Mouse (Mus musculus): ENCODE measurements around the gene Nptxr. TPM values are rescaled to one million over a fixed set of nuclear protein-coding genes. Genes with fewer than 3 reads are reported as not detected.
"Not testable (repeated sequence)": the region's sequence is repeated elsewhere in the genome, so short reads cannot be mapped to it uniquely, and the experiment has no call there.

Nptxr gene
- polyA plus RNA-seq, 1 experiment = 8.0 TPM

DNA sequence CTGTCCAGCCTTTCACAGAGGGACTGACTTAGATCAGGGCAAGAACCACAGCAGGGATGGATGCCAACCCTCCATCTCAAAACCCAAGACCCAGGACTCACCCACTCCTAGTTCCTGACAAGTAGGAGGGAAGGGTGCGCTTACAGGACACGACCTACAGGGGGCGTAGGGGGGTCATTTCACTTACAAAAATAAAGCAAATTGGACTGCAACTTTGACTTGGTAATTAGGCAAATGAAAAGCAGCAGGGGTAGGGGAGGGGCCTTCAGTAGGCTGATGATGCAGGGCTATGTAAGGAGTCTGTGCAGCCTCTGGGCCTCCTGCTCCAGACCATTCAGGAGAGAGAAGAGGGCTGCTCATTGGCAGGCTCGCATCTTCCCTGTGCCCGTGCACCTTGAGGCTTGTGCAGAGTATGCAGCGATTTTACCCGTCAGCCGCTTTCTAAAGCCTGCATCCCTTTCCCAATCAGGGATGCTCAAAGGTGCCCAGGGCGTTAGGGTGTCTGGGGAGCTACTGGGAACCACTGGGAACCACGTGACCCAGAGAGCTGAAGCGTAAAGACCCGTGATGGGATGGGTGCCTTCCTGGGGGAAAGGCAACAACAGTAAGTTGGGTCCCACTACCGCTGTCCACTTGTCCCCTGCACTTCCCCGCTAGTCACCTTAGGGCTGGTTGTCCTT, 20.7 kb upstream of the Nptxr start:
- 0 out of 2 replicates have a peak, but pooled peaks cover 3% of the 10 kb centered on the region for H3K36me3 ChIP-seq (ENCODE audit: control insufficient read depth, insufficient read depth, low read length, poor library complexity, severe bottlenecking)
- peaks cover 6% of the 10 kb centered on the region for H3K4me1 ChIP-seq (ENCODE audit: control insufficient read depth, insufficient read depth, low read length)
- H3K4me3 ChIP-seq (ENCODE audit: low read depth, low read length) = no peak overlapping the region
- no peaks in the 10 kb centered on the region for H3K9me3 ChIP-seq (replicated peaks; ENCODE audit: control insufficient read depth, insufficient read depth, low read length, poor library complexity, severe bottlenecking)
- H3K9ac ChIP-seq (ENCODE audit: low read depth, poor library complexity, severe bottlenecking) = no peak overlapping the region
- TF ChIP-seq CTCF (IDR thresholded peaks at IDR 0.05; ENCODE audit: low read depth, low read length) (peak; percentile 66), POLR2A (IDR thresholded peaks at IDR 0.05; ENCODE audit: insufficient read depth, low read length) (no peak)
- H3K27ac ChIP-seq (ENCODE audit: insufficient read depth, low read length) = no peak overlapping the region
- no peaks in the 10 kb centered on the region for H3K27me3 ChIP-seq (ENCODE audit: control insufficient read depth, insufficient read depth, low read length, poor library complexity, severe bottlenecking)

DNA sequence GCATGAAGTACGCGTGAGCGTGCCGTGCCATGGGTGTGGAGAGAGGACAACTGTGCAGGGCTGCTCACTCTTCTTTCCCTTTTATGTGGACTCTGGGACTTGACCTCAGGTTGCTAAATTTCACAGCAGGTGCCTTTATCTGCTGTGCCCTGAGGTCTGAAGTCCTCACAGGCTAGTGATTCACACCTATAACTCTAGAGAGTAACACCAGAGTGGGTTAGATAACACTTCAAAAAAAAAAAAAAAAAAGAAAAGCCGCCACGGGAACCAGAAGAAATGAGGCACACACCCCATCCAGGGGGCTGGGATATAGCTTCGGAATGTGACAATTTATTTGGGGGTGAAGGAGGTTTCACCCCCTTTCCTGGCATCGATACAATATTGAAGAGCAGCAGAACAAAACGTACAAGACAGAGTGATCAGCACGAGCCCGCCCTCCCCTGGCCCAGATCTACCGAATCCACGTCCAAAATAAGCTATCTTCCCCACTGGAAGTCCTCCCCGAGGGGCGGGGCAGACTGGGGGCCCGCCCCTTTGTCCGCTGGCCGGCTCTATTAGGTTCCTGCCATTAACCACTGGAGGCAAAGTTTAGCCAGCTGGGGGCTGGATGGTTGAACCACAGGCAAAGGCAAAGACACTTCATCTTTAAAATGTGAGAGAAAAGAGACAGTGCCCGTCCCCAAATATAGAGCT, 19.2 kb upstream of the Nptxr start:
- no peak overlapping the region for H3K9ac ChIP-seq (ENCODE audit: low read depth, poor library complexity, severe bottlenecking)
- H3K27me3 ChIP-seq (ENCODE audit: control insufficient read depth, insufficient read depth, low read length, poor library complexity, severe bottlenecking) = no peaks in the 10 kb centered on the region
- no peak overlapping the region for H3K4me3 ChIP-seq (ENCODE audit: low read depth, low read length)
- no peaks in the 10 kb centered on the region for H3K9me3 ChIP-seq (replicated peaks; ENCODE audit: control insufficient read depth, insufficient read depth, low read length, poor library complexity, severe bottlenecking)
- H3K27ac ChIP-seq (ENCODE audit: insufficient read depth, low read length) = no peak overlapping the region
- peaks cover 6% of the 10 kb centered on the region for H3K4me1 ChIP-seq (ENCODE audit: control insufficient read depth, insufficient read depth, low read length)
- H3K36me3 ChIP-seq (ENCODE audit: control insufficient read depth, insufficient read depth, low read length, poor library complexity, severe bottlenecking) = 0 out of 2 replicates have a peak, but pooled peaks cover 3% of the 10 kb centered on the region
- no peak for TF ChIP-seq EP300 (IDR thresholded peaks at IDR 0.05; ENCODE audit: insufficient read depth, low read depth, low read length)

- Histone ChIP-seq H3K9ac (ENCODE audit: low read depth, poor library complexity, severe bottlenecking) (no peak overlapping the region), H3K27ac (ENCODE audit: insufficient read depth, low read length) (no peak overlapping the region), H3K4me3 (ENCODE audit: low read depth, low read length) (no peak overlapping the region), H3K4me1 (ENCODE audit: control insufficient read depth, insufficient read depth, low read length) (peaks cover 6% of the 10 kb centered on the region), H3K9me3 (replicated peaks; ENCODE audit: control insufficient read depth, insufficient read depth, low read length, poor library complexity, severe bottlenecking) (no peaks in the 10 kb centered on the region), H3K36me3 (ENCODE audit: control insufficient read depth, insufficient read depth, low read length, poor library complexity, severe bottlenecking) (no peaks in the 10 kb centered on the region), H3K27me3 (ENCODE audit: control insufficient read depth, insufficient read depth, low read length, poor library complexity, severe bottlenecking) (no peaks in the 10 kb centered on the region)
- TF ChIP-seq CTCF (IDR thresholded peaks at IDR 0.05; ENCODE audit: low read depth, low read length) (no peak), POLR2A (IDR thresholded peaks at IDR 0.05; ENCODE audit: insufficient read depth, low read length) (no peak), EP300 (IDR thresholded peaks at IDR 0.05; ENCODE audit: insufficient read depth, low read depth, low read length) (no peak)
Observed at GRCm38 (mm10) chr15:79822265-79823199, 18.0 kb upstream of the Nptxr start.

GRCm38 (mm10) chr15:79818325-79818724, 13.8 kb upstream of the Nptxr start:
- Histone ChIP-seq H3K9ac (ENCODE audit: low read depth, poor library complexity, severe bottlenecking) (no peak overlapping the region), H3K4me1 (ENCODE audit: control insufficient read depth, insufficient read depth, low read length) (no peaks in the 10 kb centered on the region), H3K27me3 (ENCODE audit: control insufficient read depth, insufficient read depth, low read length, poor library complexity, severe bottlenecking) (no peaks in the 10 kb centered on the region)

GRCm38 (mm10) chr15:79813666-79814258, 9.2 kb upstream of the Nptxr start:
- TF ChIP-seq POLR2A (IDR thresholded peaks at IDR 0.05; ENCODE audit: insufficient read depth, low read length) = no peak
- TF ChIP-seq CTCF (IDR thresholded peaks at IDR 0.05; ENCODE audit: low read depth, low read length) = no peak
- TF ChIP-seq EP300 (IDR thresholded peaks at IDR 0.05; ENCODE audit: insufficient read depth, low read depth, low read length) = no peak
- Histone ChIP-seq H3K4me1 (ENCODE audit: control insufficient read depth, insufficient read depth, low read length) (no peaks in the 10 kb centered on the region), H3K36me3 (ENCODE audit: control insufficient read depth, insufficient read depth, low read length, poor library complexity, severe bottlenecking) (no peaks in the 10 kb centered on the region), H3K4me3 (ENCODE audit: low read depth, low read length) (no peak overlapping the region), H3K27me3 (ENCODE audit: control insufficient read depth, insufficient read depth, low read length, poor library complexity, severe bottlenecking) (no peaks in the 10 kb centered on the region), H3K27ac (ENCODE audit: insufficient read depth, low read length) (no peak overlapping the region), H3K9ac (ENCODE audit: low read depth, poor library complexity, severe bottlenecking) (no peak overlapping the region), H3K9me3 (replicated peaks; ENCODE audit: control insufficient read depth, insufficient read depth, low read length, poor library complexity, severe bottlenecking) (no peaks in the 10 kb centered on the region)

More at GRCm38 (mm10) chr15:79818325-79818724, 13.8 kb upstream of the Nptxr start:
- Histone ChIP-seq H3K36me3 (ENCODE audit: control insufficient read depth, insufficient read depth, low read length, poor library complexity, severe bottlenecking) (no peaks in the 10 kb centered on the region), H3K4me3 (ENCODE audit: low read depth, low read length) (no peak overlapping the region), H3K9me3 (replicated peaks; ENCODE audit: control insufficient read depth, insufficient read depth, low read length, poor library complexity, severe bottlenecking) (no peaks in the 10 kb centered on the region), H3K27ac (ENCODE audit: insufficient read depth, low read length) (no peak overlapping the region)
- TF ChIP-seq CTCF (IDR thresholded peaks at IDR 0.05; ENCODE audit: low read depth, low read length) (peak; percentile 28), POLR2A (IDR thresholded peaks at IDR 0.05; ENCODE audit: insufficient read depth, low read length) (no peak)

- H3K27ac ChIP-seq (ENCODE audit: insufficient read depth, low read length); H3K27me3 ChIP-seq (ENCODE audit: control insufficient read depth, insufficient read depth, low read length, poor library complexity, severe bottlenecking); H3K4me1 ChIP-seq (ENCODE audit: control insufficient read depth, insufficient read depth, low read length); H3K9me3 ChIP-seq (replicated peaks; ENCODE audit: control insufficient read depth, insufficient read depth, low read length, poor library complexity, severe bottlenecking); H3K36me3 ChIP-seq (ENCODE audit: control insufficient read depth, insufficient read depth, low read length, poor library complexity, severe bottlenecking); H3K9ac ChIP-seq (ENCODE audit: low read depth, poor library complexity, severe bottlenecking); H3K4me3 ChIP-seq (ENCODE audit: low read depth, low read length): not testable (repeated sequence)
Observed at GRCm38 (mm10) chr15:79812840-79813239, 8.3 kb upstream of the Nptxr start.
